Comparison of ENCODE assay signal across 13 mouse cellular contexts in the genomic region with DNA sequence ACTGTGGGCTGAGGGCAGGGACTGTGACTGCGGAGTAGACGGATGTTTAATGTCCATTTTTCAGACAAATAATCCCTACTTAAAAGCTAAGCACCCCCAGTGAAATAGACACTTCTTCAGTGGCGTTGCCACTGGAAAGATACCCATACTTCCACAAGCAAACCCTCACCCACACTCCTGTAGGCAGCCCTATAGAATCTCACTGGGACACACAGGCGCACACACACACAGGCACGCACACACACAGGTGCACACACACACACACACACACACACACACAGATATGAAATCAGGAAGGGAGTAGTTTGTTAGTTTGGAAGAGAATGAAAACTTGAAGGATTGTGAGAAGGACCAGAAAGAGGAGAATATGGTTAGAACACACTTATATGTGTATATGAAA. TPM values are rescaled to one million over a fixed set of nuclear protein-coding genes. Genes with fewer than 3 reads are reported as not detected.
DNase-seq lines count a peak whose midpoint lies in the region; ATAC-seq and TF ChIP-seq lines count a peak whose summit lies in the region.
"Had no signal": no experiment of that assay in that cellular context is flagged by ENCODE, and none has a peak within 500 bp of the region (broad histone marks: within the 10 kb centered on the region; RNA-seq: fewer than 3 reads in every experiment).

No protein-coding gene starts in this region.

- H3K4me2 ChIP-seq in heart, embryonic 16.5 days (ENCODE audit: low read depth, low read length) = no peak overlapping the region
- H3K4me2 ChIP-seq in forebrain, embryonic 11.5 days (ENCODE audit: low read depth, low read length, severe bottlenecking) = no peak overlapping the region
- H3K4me2 ChIP-seq in intestine, embryonic 15.5 days (replicated peaks) = no peak overlapping the region
- peak overlapping the region; percentile 86 for H3K4me2 ChIP-seq in myocyte (ENCODE audit: low read depth)

- H3K27me3 ChIP-seq in heart, embryonic 16.5 days (ENCODE audit: control insufficient read depth, insufficient read depth, low read length) = no peaks in the 10 kb centered on the region
- H3K27me3 ChIP-seq in forebrain, embryonic 11.5 days (ENCODE audit: control insufficient read depth, insufficient read depth, low read length) = no peaks in the 10 kb centered on the region
- H3K27me3 ChIP-seq in intestine, embryonic 15.5 days (replicated peaks) = no peaks in the 10 kb centered on the region
- H3K27me3 ChIP-seq in myocyte (ENCODE audit: control insufficient read depth, insufficient read depth, insufficient read length) = no peaks in the 10 kb centered on the region

- no peak overlapping the region for H3K4me3 ChIP-seq in heart, embryonic 16.5 days (ENCODE audit: low read length)
- no peak overlapping the region for H3K4me3 ChIP-seq in forebrain, embryonic 11.5 days (ENCODE audit: low read depth, low read length)
- H3K4me3 ChIP-seq in intestine, embryonic 15.5 days (replicated peaks) = no peak overlapping the region
- peak overlapping the region; percentile 10 for H3K4me3 ChIP-seq in myocyte
- H3K4me3 ChIP-seq: erythroblast, embryonic 14.5 days had no signal

- H3K4me1 ChIP-seq in heart, embryonic 16.5 days (ENCODE audit: control insufficient read depth, insufficient read depth, low read length) = peaks cover 6% of the 10 kb centered on the region; the same call in 1 of the 2 replicates
- H3K4me1 ChIP-seq in forebrain, embryonic 11.5 days (replicated peaks; ENCODE audit: control insufficient read depth, insufficient read depth, low read length) = peaks cover 17% of the 10 kb centered on the region
- peaks cover 12% of the 10 kb centered on the region; the same call in 1 of the 2 replicates for H3K4me1 ChIP-seq in intestine, embryonic 15.5 days (replicated peaks)

- 85% methylated on average over 5 of the region's 5 CpGs for WGBS in heart, embryonic 16.5 days
- whole genome bisulfite sequencing in forebrain, embryonic 11.5 days = 70% methylated on average over 5 of the region's 5 CpGs
- 68% methylated on average over 5 of the region's 5 CpGs for WGBS in intestine, embryonic 15.5 days

- 0 out of 2 replicates have a peak overlapping the region, but pooled peaks have one; percentile 19 for H3K27ac ChIP-seq in heart, embryonic 16.5 days (ENCODE audit: low read length)
- H3K27ac ChIP-seq in forebrain, embryonic 11.5 days (ENCODE audit: low read depth, low read length) = peak overlapping the region; percentile 89
- peak overlapping the region; percentile 64 for H3K27ac ChIP-seq in intestine, embryonic 15.5 days

- peaks cover 19% of the 10 kb centered on the region for H3K79me2 ChIP-seq in myocyte (ENCODE audit: control insufficient read depth, insufficient read depth)

- no peak for TF ChIP-seq POLR2A in myocyte (IDR thresholded peaks at IDR 0.05; ENCODE audit: insufficient read length, low read depth)

- H3K9me3 ChIP-seq in heart, embryonic 16.5 days (replicated peaks; ENCODE audit: control insufficient read depth, low read length) = no peaks in the 10 kb centered on the region
- H3K9me3 ChIP-seq in forebrain, embryonic 11.5 days (ENCODE audit: control insufficient read depth, low read length) = no peaks in the 10 kb centered on the region
- no peaks in the 10 kb centered on the region for H3K9me3 ChIP-seq in intestine, embryonic 15.5 days

- H3ac ChIP-seq in myocyte (ENCODE audit: control insufficient read depth, insufficient read length) = no peak overlapping the region

- no peaks in the 10 kb centered on the region for H3K36me3 ChIP-seq in heart, embryonic 16.5 days (ENCODE audit: control insufficient read depth, insufficient read depth)
- H3K36me3 ChIP-seq in forebrain, embryonic 11.5 days (ENCODE audit: control insufficient read depth, insufficient read depth, low read length) = no peaks in the 10 kb centered on the region; the same call in 1 of the 2 replicates
- H3K36me3 ChIP-seq in intestine, embryonic 15.5 days = no peaks in the 10 kb centered on the region
- peaks cover 4% of the 10 kb centered on the region for H3K36me3 ChIP-seq in myocyte (ENCODE audit: control insufficient read depth, insufficient read depth)

- no peak for ATAC-seq in heart, embryonic 16.5 days (replicated peaks; ENCODE audit: extremely low read depth, insufficient read depth, low FRiP score)
- ATAC-seq in forebrain, embryonic 11.5 days (replicated peaks; ENCODE audit: low FRiP score) = 0 out of 2 replicates have a peak, but pooled peaks have one; percentile 28
- peak; percentile 22 for ATAC-seq in intestine, embryonic 15.5 days

- DNase-seq in heart, postnatal 4 days = no peak
- DNase-seq in forebrain, embryonic 11.5 days (ENCODE audit: low spot score) = no peak
- DNase-seq in layer of hippocampus, postnatal 25 days (ENCODE audit: extremely low spot score in 1 of 2, low spot score in 1 of 2) = no peak
- DNase-seq in kidney, adult 11 months = no peak
- no peak for DNase-seq in left cerebral cortex, adult 8-10 months (ENCODE audit: low spot score in 2 of 2)
- DNase-seq: cerebellum, adult 9-10 months; kidney, adult 9 months had no signal

- H3K9ac ChIP-seq in heart, embryonic 16.5 days (ENCODE audit: low read length) = no peak overlapping the region
- 0 out of 2 replicates have a peak overlapping the region, but pooled peaks have one; percentile 5 for H3K9ac ChIP-seq in forebrain, embryonic 11.5 days (ENCODE audit: low read length)
- H3K9ac ChIP-seq in intestine, embryonic 15.5 days = no peak overlapping the region

TF ChIP-seq in myocyte, 11 proteins besides CTCF, POLR2A, EP300 and RAD21:
- TF ChIP-seq SRF (IDR thresholded peaks at IDR 0.05; ENCODE audit: control insufficient read depth, insufficient read length, low read depth) (no peak), MYOD1 (IDR thresholded peaks at IDR 0.05; ENCODE audit: control insufficient read depth in 1 of 3, insufficient read length in 2 of 3, low read depth in 2 of 3) (no peak), E2F4 (IDR thresholded peaks at IDR 0.05; ENCODE audit: insufficient read depth) (no peak), MYOG (IDR thresholded peaks at IDR 0.05; ENCODE audit: control insufficient read depth in 1 of 3, insufficient read depth in 1 of 3, insufficient read length in 2 of 3, low read depth in 2 of 3) (no peak), TCF12 (IDR thresholded peaks at IDR 0.05; ENCODE audit: insufficient read depth, poor library complexity, severe bottlenecking) (no peak), MAX (IDR thresholded peaks at IDR 0.05; ENCODE audit: low read depth) (no peak), REST (IDR thresholded peaks at IDR 0.05; ENCODE audit: insufficient read depth, insufficient read length) (no peak), POLR2AphosphoS2 (IDR thresholded peaks at IDR 0.05; ENCODE audit: insufficient read length, low read depth) (no peak), USF1 (IDR thresholded peaks at IDR 0.05; ENCODE audit: low read depth) (no peak), TCF3 (IDR thresholded peaks at IDR 0.05; ENCODE audit: insufficient read length, low read depth) (no peak), CEBPB (IDR thresholded peaks at IDR 0.05; ENCODE audit: insufficient read depth, poor library complexity, severe bottlenecking) (no peak)

RNA-seq across cellular contexts. Expression of a gene that starts 20.3 kb away (rescaled TPM):
- polyA plus RNA-seq in heart, embryonic 16.5 days (2015; fragmentation: Nextera tagmentation; extraction: Ambion mirVana) = 23.5 and 24.1 TPM in 2 replicates
- 10 to 100 TPM; 13.0 to 14.3 TPM for total RNA-seq in heart, postnatal 4 days (2021)
- polyA plus RNA-seq in forebrain, embryonic 11.5 days (2014; fragmentation: Nextera tagmentation; extraction: Ambion mirVana) = 74.5 and 75.8 TPM in 2 replicates
- polyA plus RNA-seq in intestine, embryonic 15.5 days (2015; fragmentation: Nextera tagmentation; extraction: Ambion mirVana) = 24.8 and 27.5 TPM in 2 replicates
- polyA plus RNA-seq in myocyte (2012; fragmentation: generic; extraction: Trizol) = 102 TPM
- 10 to 100 TPM; 16.4 to 19.5 TPM for total RNA-seq in layer of hippocampus, postnatal 25 days (2021)
- total RNA-seq in left cerebral cortex, adult 8-10 months (2022) = 10 to 100 TPM; 15.2 to 25.6 (median 19.6) TPM
- total RNA-seq: granulocyte monocyte progenitor cell, adult 5-6 weeks; neutrophil, adult 5-6 weeks had no signal
- polyA plus RNA-seq: erythroblast, embryonic 14.5 days had no signal

Comparison
In these comparisons a context has a peak if more than half of its experiments do, and no peak if none do; other contexts are left out.
1. H3K27ac ChIP-seq: peak in every context shown above with its lines; median percentile 89 in forebrain, embryonic 11.5 days; 64 in intestine, embryonic 15.5 days; 19 in heart, embryonic 16.5 days.